Mouse (Mus musculus) neural tube, postnatal 0 days (tissue): ENCODE measurements around the gene Noc2l. TPM values are rescaled to one million over a fixed set of nuclear protein-coding genes. Genes with fewer than 3 reads are reported as not detected.

Experiments used
- microRNA-seq: library from miRNA; unstranded; fragments of <30 nt; microRNA quantifications from one replicate; pipeline ENCODE4, GENCODE M21; 2016
- polyA plus RNA-seq: library from polyadenylated mRNA; unstranded; fragments of >200 nt; fragmentation: Nextera tagmentation; extraction: Ambion mirVana; gene quantifications from 2 replicates; pipeline ENCODE4 v1.2.1, GENCODE M21; 2015

Noc2l gene
- polyA plus RNA-seq: 41.7 and 43.1 TPM in 2 replicates

GRCm38 (mm10) chr4:156235808-156236533, at the start of gene Noc2l:
Noc2l (plus strand) TSS chr4:156236010.

GRCm38 (mm10) chr4:156197131-156197828, 38.5 kb upstream of the Noc2l start, which contains the start of gene Agrn:
Agrn (minus strand) TSS chr4:156197488.

GRCm38 (mm10) chr4:156200623-156201475, 35.0 kb upstream of the Noc2l start, which contains the start of gene Isg15:
Isg15 (minus strand) TSS chr4:156200818.

GRCm38 (mm10) chr4:156203001-156203412, 32.8 kb upstream of the Noc2l start, which contains the start of gene AW011738:
AW011738 (plus strand) TSS chr4:156203304.

GRCm38 (mm10) chr4:156215649-156216048, 20.2 kb upstream of the Noc2l start, which contains the start of gene Perm1:
Perm1 (plus strand) TSS chr4:156215868.

GRCm38 (mm10) chr4:156234701-156235213, 1.1 kb upstream of the Noc2l start, which contains the start of gene Plekhn1:
Plekhn1 (minus strand) TSS chr4:156234857.

GRCm38 (mm10) chr4:156255078-156255839, 19.4 kb downstream of the Noc2l start, which contains the start of gene Samd11:
Samd11 (minus strand) TSS chr4:156255657.

Small RNAs within 50 kb of the gene (microRNA-seq; reads per million reads assigned to microRNA genes)
- not detected for gene Mir7658

Other genes with a start within 250 kb of the Noc2l start
- 30.0 and 31.9 TPM in 2 replicates for gene B3galt6, start 243.4 kb upstream of the Noc2l start, polyA plus RNA-seq
- 119 and 121 TPM in 2 replicates for gene Sdf4, start 243.1 kb upstream of the Noc2l start, polyA plus RNA-seq
- 0.34 TPM in 1 of 2 replicates, not detected in the other for gene Tnfrsf4, start 222.2 kb upstream of the Noc2l start, polyA plus RNA-seq
- 1.3 TPM in 2 replicates for gene Tnfrsf18, start 209.8 kb upstream of the Noc2l start, polyA plus RNA-seq
- not detected in 2 replicates for gene Ttll10, start 176.6 kb upstream of the Noc2l start, polyA plus RNA-seq
- 13.9 and 15.8 TPM in 2 replicates for gene 9430015G10Rik, start 126.0 kb upstream of the Noc2l start, polyA plus RNA-seq
- 0.18 and 0.23 TPM in 2 replicates for gene Rnf223, start 105.5 kb upstream of the Noc2l start, polyA plus RNA-seq
- 59.7 and 82.1 TPM in 2 replicates for gene Agrn, start 38.5 kb upstream of the Noc2l start, polyA plus RNA-seq
- gene Isg15, start 35.2 kb upstream of the Noc2l start, polyA plus RNA-seq: 6.4 and 6.8 TPM in 2 replicates
- 4.7 and 5.5 TPM in 2 replicates for gene AW011738, start 32.7 kb upstream of the Noc2l start, polyA plus RNA-seq
- 1.1 and 1.5 TPM in 2 replicates for gene Perm1, start 20.1 kb upstream of the Noc2l start, polyA plus RNA-seq
- 23.8 and 28.0 TPM in 2 replicates for gene Plekhn1, start 1.2 kb upstream of the Noc2l start, polyA plus RNA-seq
- 1.1 and 1.7 TPM in 2 replicates for gene Samd11, start 19.6 kb downstream of the Noc2l start, polyA plus RNA-seq
- not detected in 2 replicates for gene Vmn2r-ps159, start 95.1 kb downstream of the Noc2l start, polyA plus RNA-seq